Mouse (Mus musculus) forebrain, embryonic 13.5 days (tissue): ENCODE results near the gene Zfp454. TPM values are rescaled to one million over a fixed set of nuclear protein-coding genes. Genes with fewer than 3 reads are reported as not detected.

Experiments
- ATAC-seq: fragments of 200-750 bp; cut with Nextera tagmentation; 2 replicates; pipeline ENCODE4 v1.8.0; 2017
- H3K27ac ChIP-seq: fragments of 300-500 bp; sonication (generic); 2 replicates; pipeline ENCODE4 v1.5.1; 2015; ENCODE audit warnings: inconsistent platforms, mild to moderate bottlenecking, moderate library complexity
- H3K27me3 ChIP-seq: fragments of 300-500 bp; sonication (generic); 2 replicates; pipeline ENCODE4 v1.6.1; 2015; ENCODE audit warnings: mild to moderate bottlenecking, inconsistent platforms
- H3K36me3 ChIP-seq: fragments of 300-500 bp; sonication (generic); 2 replicates; pipeline ENCODE4 v1.6.1; 2015; ENCODE audit warnings: mild to moderate bottlenecking, inconsistent platforms; ENCODE audit not compliant: poor library complexity, severe bottlenecking
- H3K4me1 ChIP-seq: fragments of 300-500 bp; sonication (generic); 2 replicates; pipeline ENCODE4 v1.6.1; 2015; ENCODE audit warnings: inconsistent platforms
- H3K4me2 ChIP-seq: fragments of 300-500 bp; sonication (generic); 2 replicates; pipeline ENCODE4 v1.6.1; 2015; ENCODE audit warnings: inconsistent platforms, mild to moderate bottlenecking, moderate library complexity
- H3K4me3 ChIP-seq: fragments of 300-500 bp; sonication (generic); 2 replicates; pipeline ENCODE4 v1.5.1; 2015; ENCODE audit warnings: mild to moderate bottlenecking, inconsistent platforms
- H3K9ac ChIP-seq: fragments of 300-500 bp; sonication (generic); 2 replicates; pipeline ENCODE4 v1.6.1; 2015; ENCODE audit warnings: mild to moderate bottlenecking, inconsistent platforms
- H3K9me3 ChIP-seq: fragments of 300-500 bp; sonication (generic); replicated peaks from 2 replicates; pipeline ENCODE4 v1.6.1; 2016; ENCODE audit warnings: inconsistent platforms
- WGBS: fragments of 180-500 bp; shearing (Covaris S2); methylation state at CpG from one replicate; pipeline ENCODE4 v1.1.7; 2015; 5-methylcytosine and 5-hydroxymethylcytosine counted together
- polyA plus RNA-seq: library from polyadenylated mRNA; unstranded; fragments of >200 nt; fragmentation: Nextera tagmentation; extraction: Ambion mirVana; gene quantifications from 2 replicates; pipeline ENCODE4 v1.2.1, GENCODE M21; 2015

Zfp454 gene
- polyA plus RNA-seq = 16.7 and 17.6 TPM in 2 replicates

- Histone ChIP-seq H3K9ac (peak within 1 kb of the TSS; percentile 76), H3K36me3 (peaks cover 31% of the 10 kb centered on the region), H3K9me3 (peaks cover 13% of the 10 kb centered on the region), H3K4me1 (peaks cover 13% of the 10 kb centered on the region), H3K4me2 (peak within 1 kb of the TSS; percentile 76), H3K27me3 (no peaks in the 10 kb centered on the region), H3K27ac (peak within 1 kb of the TSS; percentile 80), H3K4me3 (peak within 1 kb of the TSS; percentile 51)
- ATAC-seq = peak; percentile 97
- 7% methylated on average over 26 of the region's 26 CpGs for WGBS
These were observed at the start of gene Zfp454 for GRCm38 (mm10) chr11:50887390-50888128. TSS of gene Zfp454 (minus strand) at chr11:50887651.

- Histone ChIP-seq H3K4me1 (peaks cover 12% of the 10 kb centered on the region), H3K27ac (0 out of 2 replicates have a peak overlapping the region, but pooled peaks have one; percentile 14), H3K4me3 (0 out of 2 replicates have a peak overlapping the region, but pooled peaks have one; percentile 62), H3K9ac (0 out of 2 replicates have a peak overlapping the region, but pooled peaks have one; percentile 34), H3K27me3 (no peaks in the 10 kb centered on the region), H3K4me2 (peak overlapping the region; percentile 83), H3K36me3 (no peaks in the 10 kb centered on the region), H3K9me3 (no peaks in the 10 kb centered on the region)
- WGBS = 100% methylated on average over 1 of the region's 1 CpGs
- peak; percentile 46 for ATAC-seq
These were observed 44.6 kb upstream of the Zfp454 start for GRCm38 (mm10) chr11:50932040-50932439.

GRCm38 (mm10) chr11:50931451-50931866, 44.0 kb upstream of the Zfp454 start, which contains the start of gene Zfp354b:
TSS of gene Zfp354b (minus strand) at chr11:50931633.
- Histone ChIP-seq H3K27me3 (no peaks in the 10 kb centered on the region), H3K4me3 (peak within 1 kb of the TSS; percentile 62), H3K4me2 (peak within 1 kb of the TSS; percentile 83), H3K9me3 (no peaks in the 10 kb centered on the region), H3K4me1 (peaks cover 12% of the 10 kb centered on the region), H3K36me3 (no peaks in the 10 kb centered on the region), H3K9ac (peak within 1 kb of the TSS; percentile 75), H3K27ac (0 out of 2 replicates have a peak within 1 kb of the TSS, but pooled peaks have one; percentile 14)
- peak; percentile 97 for ATAC-seq
- under 1% methylated on average over 18 of the region's 18 CpGs for WGBS

GRCm38 (mm10) chr11:50931021-50931420, 43.6 kb upstream of the Zfp454 start:
- peak; percentile 79 for ATAC-seq
- 2% methylated on average over 16 of the region's 16 CpGs for WGBS
- H3K27ac ChIP-seq = no peak overlapping the region

GRCm38 (mm10) chr11:50930469-50931014, 43.1 kb upstream of the Zfp454 start:
- ATAC-seq = no peak
- no peaks in the 10 kb centered on the region for H3K9me3 ChIP-seq
- H3K4me2 ChIP-seq = peak overlapping the region; percentile 83
- 34% methylated on average over 14 of the region's 14 CpGs for WGBS
- H3K27ac ChIP-seq = no peak overlapping the region
- H3K9ac ChIP-seq = peak overlapping the region; percentile 75
- H3K4me1 ChIP-seq = peaks cover 12% of the 10 kb centered on the region
- no peaks in the 10 kb centered on the region for H3K36me3 ChIP-seq
- H3K4me3 ChIP-seq = peak overlapping the region; percentile 62
- no peaks in the 10 kb centered on the region for H3K27me3 ChIP-seq

More at GRCm38 (mm10) chr11:50931021-50931420, 43.6 kb upstream of the Zfp454 start:
- Histone ChIP-seq H3K27me3 (no peaks in the 10 kb centered on the region), H3K9ac (peak overlapping the region; percentile 75), H3K4me1 (peaks cover 12% of the 10 kb centered on the region), H3K4me3 (peak overlapping the region; percentile 62), H3K4me2 (peak overlapping the region; percentile 83), H3K36me3 (no peaks in the 10 kb centered on the region), H3K9me3 (no peaks in the 10 kb centered on the region)

- peak; percentile 98 for ATAC-seq
- Histone ChIP-seq H3K4me3 (peak within 1 kb of the TSS; percentile 84), H3K27ac (peak within 1 kb of the TSS; percentile 77), H3K9me3 (peaks cover 31% of the 10 kb centered on the region), H3K36me3 (peaks cover 38% of the 10 kb centered on the region), H3K27me3 (no peaks in the 10 kb centered on the region), H3K9ac (peak within 1 kb of the TSS; percentile 91), H3K4me1 (peaks cover 10% of the 10 kb centered on the region; the same call in 1 of the 2 replicates), H3K4me2 (peak within 1 kb of the TSS; percentile 50)
- WGBS = under 1% methylated on average over 47 of the region's 47 CpGs
These were observed 28.3 kb upstream of the Zfp454 start, which contains the start of gene Zfp2 for GRCm38 (mm10) chr11:50915671-50916320. TSS of gene Zfp2 (minus strand) at chr11:50916165.

- H3K4me2 ChIP-seq = 0 out of 2 replicates have a peak overlapping the region, but pooled peaks have one; percentile 50
- no peaks in the 10 kb centered on the region for H3K27me3 ChIP-seq
- H3K27ac ChIP-seq = no peak overlapping the region
- peaks cover 10% of the 10 kb centered on the region; the same call in 1 of the 2 replicates for H3K4me1 ChIP-seq
- no peak overlapping the region for H3K9ac ChIP-seq
- ATAC-seq = no peak
- WGBS = 93% methylated on average over 3 of the region's 3 CpGs
- no peak overlapping the region for H3K4me3 ChIP-seq
- peaks cover 52% of the 10 kb centered on the region for H3K36me3 ChIP-seq
- H3K9me3 ChIP-seq = peaks cover 38% of the 10 kb centered on the region
These were observed 27.0 kb upstream of the Zfp454 start for GRCm38 (mm10) chr11:50914461-50914860.

- ATAC-seq = no peak
- peaks cover 41% of the 10 kb centered on the region for H3K9me3 ChIP-seq
- no peaks in the 10 kb centered on the region for H3K27me3 ChIP-seq
- 93% methylated on average over 1 of the region's 1 CpGs for WGBS
- H3K4me3 ChIP-seq = no peak overlapping the region
- H3K27ac ChIP-seq = no peak overlapping the region
- H3K4me2 ChIP-seq = no peak overlapping the region
- H3K9ac ChIP-seq = no peak overlapping the region
- H3K36me3 ChIP-seq = peaks cover 63% of the 10 kb centered on the region
- H3K4me1 ChIP-seq = peaks cover 10% of the 10 kb centered on the region; the same call in 1 of the 2 replicates
These were observed 25.9 kb upstream of the Zfp454 start for GRCm38 (mm10) chr11:50913301-50913700.

GRCm38 (mm10) chr11:50908136-50908535, 20.7 kb upstream of the Zfp454 start:
- Histone ChIP-seq H3K27ac (no peak overlapping the region), H3K36me3 (peaks cover 98% of the 10 kb centered on the region), H3K4me2 (no peak overlapping the region), H3K9ac (no peak overlapping the region), H3K4me3 (no peak overlapping the region), H3K9me3 (peaks cover 72% of the 10 kb centered on the region), H3K4me1 (no peaks in the 10 kb centered on the region), H3K27me3 (no peaks in the 10 kb centered on the region)
- WGBS = 92% methylated on average over 5 of the region's 5 CpGs
- no peak for ATAC-seq

- Histone ChIP-seq H3K9ac (no peak overlapping the region), H3K36me3 (peaks cover 58% of the 10 kb centered on the region), H3K27me3 (no peaks in the 10 kb centered on the region), H3K27ac (no peak overlapping the region), H3K4me1 (no peaks in the 10 kb centered on the region), H3K4me3 (no peak overlapping the region), H3K4me2 (no peak overlapping the region), H3K9me3 (peaks cover 63% of the 10 kb centered on the region)
- 85% methylated on average over 1 of the region's 1 CpGs for WGBS
- no peak for ATAC-seq
These were observed 9.9 kb upstream of the Zfp454 start for GRCm38 (mm10) chr11:50897359-50897758.

GRCm38 (mm10) chr11:50892441-50892840, 5.0 kb upstream of the Zfp454 start:
- no peak overlapping the region for H3K4me2 ChIP-seq
- H3K4me1 ChIP-seq = peaks cover 4% of the 10 kb centered on the region; the same call in 1 of the 2 replicates
- H3K36me3 ChIP-seq = 0 out of 2 replicates have a peak, but pooled peaks cover 11% of the 10 kb centered on the region
- peaks cover 33% of the 10 kb centered on the region for H3K9me3 ChIP-seq
- WGBS = 54% methylated on average over 2 of the region's 2 CpGs
- ATAC-seq = no peak
- no peaks in the 10 kb centered on the region for H3K27me3 ChIP-seq
- no peak overlapping the region for H3K9ac ChIP-seq
- H3K27ac ChIP-seq = no peak overlapping the region
- no peak overlapping the region for H3K4me3 ChIP-seq
